Mouse (Mus musculus): ENCODE results near the gene Iqcg. TPM values are rescaled to one million over a fixed set of nuclear protein-coding genes. Genes with fewer than 3 reads are reported as not detected.

Iqcg gene
- total RNA-seq (2014; rRNA removed), result 2.5 and 8.3 TPM in 2 replicates
- polyA plus RNA-seq (2015; fragmentation: Nextera tagmentation; extraction: Ambion mirVana), result 4.7 and 5.1 TPM in 2 replicates

- H3K9me3 ChIP-seq (ENCODE audit: low read length), result no peaks in the 10 kb centered on the region
- H3K9ac ChIP-seq (replicated peaks; ENCODE audit: low read length, poor library complexity, severe bottlenecking), result peak within 1 kb of the TSS; percentile 94
- no peaks in the 10 kb centered on the region for H3K27me3 ChIP-seq (ENCODE audit: insufficient read depth, low read length)
- DNase-seq (ENCODE audit: low spot score) (peak; percentile 94), ATAC-seq (ENCODE audit: low FRiP score) (peak; percentile 92)
- H3K4me3 ChIP-seq (ENCODE audit: low read depth, low read length), result peak within 1 kb of the TSS; percentile 84
- under 1% methylated on average over 46 of the region's 47 CpGs for WGBS
- TF ChIP-seq CTCF (IDR thresholded peaks at IDR 0.05), result no peak
- peaks cover 19% of the 10 kb centered on the region; the same call in 1 of the 2 replicates for H3K36me3 ChIP-seq (ENCODE audit: insufficient read depth, low read length)
- peak within 1 kb of the TSS; percentile 75 for H3K4me2 ChIP-seq (ENCODE audit: low read depth, low read length, poor library complexity, severe bottlenecking)
- peak within 1 kb of the TSS; percentile 87 for H3K27ac ChIP-seq (ENCODE audit: low read depth, low read length)
- H3K4me1 ChIP-seq (ENCODE audit: insufficient read depth, low read length), result peaks cover 5% of the 10 kb centered on the region; the same call in 1 of the 2 replicates
Measured at GRCm38 (mm10) chr16:33056095-33056785, at the start of gene Iqcg, which contains the start of gene Rpl35a. Iqcg (minus strand) TSS chr16:33056218. Rpl35a (plus strand) TSS chr16:33056453.

- Histone ChIP-seq H3K9me3 (ENCODE audit: low read length) (no peaks in the 10 kb centered on the region), H3K9ac (replicated peaks; ENCODE audit: low read length, poor library complexity, severe bottlenecking) (no peak overlapping the region), H3K4me2 (ENCODE audit: low read depth, low read length, poor library complexity, severe bottlenecking) (no peak overlapping the region), H3K36me3 (ENCODE audit: insufficient read depth, low read length) (peaks cover 25% of the 10 kb centered on the region), H3K27ac (ENCODE audit: low read depth, low read length) (no peak overlapping the region), H3K27me3 (ENCODE audit: insufficient read depth, low read length) (no peaks in the 10 kb centered on the region), H3K4me3 (ENCODE audit: low read depth, low read length) (no peak overlapping the region), H3K4me1 (ENCODE audit: insufficient read depth, low read length) (no peaks in the 10 kb centered on the region)
- 90% methylated on average over 8 of the region's 8 CpGs for WGBS
- ATAC-seq (ENCODE audit: low FRiP score) (no peak), DNase-seq (ENCODE audit: low spot score) (no peak)
- no peak for TF ChIP-seq CTCF (IDR thresholded peaks at IDR 0.05)
Measured at GRCm38 (mm10) chr16:33085666-33086065, 29.6 kb upstream of the Iqcg start.

GRCm38 (mm10) chr16:33083996-33084395 is 28.0 kb upstream of the Iqcg start:
- no peak overlapping the region for H3K4me3 ChIP-seq (ENCODE audit: low read depth, low read length)
- DNase-seq (ENCODE audit: low spot score) (no peak), ATAC-seq (ENCODE audit: low FRiP score) (no peak)
- 92% methylated on average over 2 of the region's 2 CpGs for WGBS
- no peaks in the 10 kb centered on the region for H3K27me3 ChIP-seq (ENCODE audit: insufficient read depth, low read length)
- peaks cover 24% of the 10 kb centered on the region for H3K36me3 ChIP-seq (ENCODE audit: insufficient read depth, low read length)
- no peaks in the 10 kb centered on the region for H3K9me3 ChIP-seq (ENCODE audit: low read length)
- H3K4me2 ChIP-seq (ENCODE audit: low read depth, low read length, poor library complexity, severe bottlenecking), result no peak overlapping the region
- H3K9ac ChIP-seq (replicated peaks; ENCODE audit: low read length, poor library complexity, severe bottlenecking), result no peak overlapping the region
- no peaks in the 10 kb centered on the region for H3K4me1 ChIP-seq (ENCODE audit: insufficient read depth, low read length)
- H3K27ac ChIP-seq (ENCODE audit: low read depth, low read length), result no peak overlapping the region
- no peak for TF ChIP-seq CTCF (IDR thresholded peaks at IDR 0.05)

GRCm38 (mm10) chr16:33082951-33083350 is 26.9 kb upstream of the Iqcg start:
- DNase-seq (ENCODE audit: low spot score) (no peak), ATAC-seq (ENCODE audit: low FRiP score) (no peak)
- Histone ChIP-seq H3K27me3 (ENCODE audit: insufficient read depth, low read length) (no peaks in the 10 kb centered on the region), H3K9me3 (ENCODE audit: low read length) (no peaks in the 10 kb centered on the region), H3K4me2 (ENCODE audit: low read depth, low read length, poor library complexity, severe bottlenecking) (no peak overlapping the region), H3K27ac (ENCODE audit: low read depth, low read length) (no peak overlapping the region), H3K9ac (replicated peaks; ENCODE audit: low read length, poor library complexity, severe bottlenecking) (no peak overlapping the region), H3K36me3 (ENCODE audit: insufficient read depth, low read length) (peaks cover 25% of the 10 kb centered on the region), H3K4me3 (ENCODE audit: low read depth, low read length) (no peak overlapping the region), H3K4me1 (ENCODE audit: insufficient read depth, low read length) (no peaks in the 10 kb centered on the region)
- TF ChIP-seq CTCF (IDR thresholded peaks at IDR 0.05), result no peak
- WGBS, result 92% methylated on average over 6 of the region's 6 CpGs

GRCm38 (mm10) chr16:33080063-33080462 is 24.0 kb upstream of the Iqcg start:
- H3K9me3 ChIP-seq (ENCODE audit: low read length), result no peaks in the 10 kb centered on the region
- no peak overlapping the region for H3K9ac ChIP-seq (replicated peaks; ENCODE audit: low read length, poor library complexity, severe bottlenecking)
- WGBS, result 96% methylated on average over 7 of the region's 7 CpGs
- no peak overlapping the region for H3K4me3 ChIP-seq (ENCODE audit: low read depth, low read length)
- no peak for TF ChIP-seq CTCF (IDR thresholded peaks at IDR 0.05)
- H3K27me3 ChIP-seq (ENCODE audit: insufficient read depth, low read length), result no peaks in the 10 kb centered on the region
- ATAC-seq (ENCODE audit: low FRiP score) (no peak), DNase-seq (ENCODE audit: low spot score) (no peak)
- peaks cover 38% of the 10 kb centered on the region for H3K36me3 ChIP-seq (ENCODE audit: insufficient read depth, low read length)
- H3K4me1 ChIP-seq (ENCODE audit: insufficient read depth, low read length), result no peaks in the 10 kb centered on the region
- no peak overlapping the region for H3K4me2 ChIP-seq (ENCODE audit: low read depth, low read length, poor library complexity, severe bottlenecking)
- no peak overlapping the region for H3K27ac ChIP-seq (ENCODE audit: low read depth, low read length)

GRCm38 (mm10) chr16:33077069-33077627 is 21.1 kb upstream of the Iqcg start:
- WGBS, result 92% methylated on average over 5 of the region's 5 CpGs
- no peak overlapping the region for H3K9ac ChIP-seq (replicated peaks; ENCODE audit: low read length, poor library complexity, severe bottlenecking)
- no peak overlapping the region for H3K4me2 ChIP-seq (ENCODE audit: low read depth, low read length, poor library complexity, severe bottlenecking)
- DNase-seq (ENCODE audit: low spot score), result no peak
- no peak for ATAC-seq (ENCODE audit: low FRiP score)
- TF ChIP-seq CTCF (IDR thresholded peaks at IDR 0.05), result no peak
- no peaks in the 10 kb centered on the region for H3K4me1 ChIP-seq (ENCODE audit: insufficient read depth, low read length)
- H3K9me3 ChIP-seq (ENCODE audit: low read length), result no peaks in the 10 kb centered on the region
- no peak overlapping the region for H3K27ac ChIP-seq (ENCODE audit: low read depth, low read length)
- no peak overlapping the region for H3K4me3 ChIP-seq (ENCODE audit: low read depth, low read length)
- H3K36me3 ChIP-seq (ENCODE audit: insufficient read depth, low read length), result peaks cover 37% of the 10 kb centered on the region; the same call in 1 of the 2 replicates
- no peaks in the 10 kb centered on the region for H3K27me3 ChIP-seq (ENCODE audit: insufficient read depth, low read length)
